Mouse (Mus musculus): ENCODE measurements around the gene Krt15. TPM values are rescaled to one million over a fixed set of nuclear protein-coding genes. Genes with fewer than 3 reads are reported as not detected.

Krt15 gene
- polyA plus RNA-seq (2012; rRNA removed) = 0.26 and 0.36 TPM in 2 replicates

GRCm38 (mm10) chr11:100135731-100136130, at the start of gene Krt15:
TSS of gene Krt15 (minus strand) at chr11:100135928.
- DNase-seq (ENCODE audit: low read depth, low spot score) = no peak
- 57% methylated on average over 7 of the region's 7 CpGs for WGBS

- 73% methylated on average over 7 of the region's 7 CpGs for WGBS
- no peak for DNase-seq (ENCODE audit: low read depth, low spot score)
These were observed 46.0 kb upstream of the Krt15 start for GRCm38 (mm10) chr11:100181725-100182124.

GRCm38 (mm10) chr11:100179260-100179659, 43.5 kb upstream of the Krt15 start:
- no peak for DNase-seq (ENCODE audit: low read depth, low spot score)
- WGBS = 45% methylated on average over 3 of the region's 3 CpGs

GRCm38 (mm10) chr11:100178307-100178706, 42.6 kb upstream of the Krt15 start:
- WGBS = 78% methylated on average over 5 of the region's 5 CpGs
- DNase-seq (ENCODE audit: low read depth, low spot score) = no peak

GRCm38 (mm10) chr11:100176791-100177190, 41.1 kb upstream of the Krt15 start:
- DNase-seq (ENCODE audit: low read depth, low spot score) = no peak
- 30% methylated on average over 9 of the region's 9 CpGs for WGBS

- no peak for DNase-seq (ENCODE audit: low read depth, low spot score)
- 10% methylated on average over 14 of the region's 14 CpGs for WGBS
These were observed 33.3 kb upstream of the Krt15 start for GRCm38 (mm10) chr11:100168765-100169762.

- 25% methylated on average over 8 of the region's 8 CpGs for WGBS
- DNase-seq (ENCODE audit: low read depth, low spot score) = no peak
These were observed 32.3 kb upstream of the Krt15 start for GRCm38 (mm10) chr11:100168071-100168470.

- WGBS = 24% methylated on average over 7 of the region's 7 CpGs
- no peak for DNase-seq (ENCODE audit: low read depth, low spot score)
These were observed 28.7 kb upstream of the Krt15 start for GRCm38 (mm10) chr11:100164392-100164791.

- WGBS = 26% methylated on average over 6 of the region's 6 CpGs
- DNase-seq (ENCODE audit: low read depth, low spot score) = no peak
These were observed 22.3 kb upstream of the Krt15 start for GRCm38 (mm10) chr11:100157908-100158477.

GRCm38 (mm10) chr11:100157331-100157730, 21.6 kb upstream of the Krt15 start:
- WGBS = 24% methylated on average over 3 of the region's 3 CpGs
- no peak for DNase-seq (ENCODE audit: low read depth, low spot score)

GRCm38 (mm10) chr11:100155497-100156255, 19.9 kb upstream of the Krt15 start:
- DNase-seq (ENCODE audit: low read depth, low spot score) = no peak
- WGBS = 15% methylated on average over 8 of the region's 8 CpGs

GRCm38 (mm10) chr11:100148615-100149330, 13.0 kb upstream of the Krt15 start, which contains the start of gene Krt19:
TSS of gene Krt19 (minus strand) at chr11:100148665.
- WGBS = 32% methylated on average over 9 of the region's 9 CpGs
- no peak for DNase-seq (ENCODE audit: low read depth, low spot score)

GRCm38 (mm10) chr11:100147566-100148353, 12.0 kb upstream of the Krt15 start:
- DNase-seq (ENCODE audit: low read depth, low spot score) = no peak
- WGBS = 23% methylated on average over 5 of the region's 5 CpGs

- 1% methylated on average over 13 of the region's 13 CpGs for WGBS
- DNase-seq (ENCODE audit: low read depth, low spot score) = no peak
These were observed 10.3 kb upstream of the Krt15 start for GRCm38 (mm10) chr11:100145858-100146560.

GRCm38 (mm10) chr11:100145104-100145503, 9.4 kb upstream of the Krt15 start:
- 3% methylated on average over 20 of the region's 20 CpGs for WGBS
- DNase-seq (ENCODE audit: low read depth, low spot score) = no peak

GRCm38 (mm10) chr11:100140966-100141365, 5.2 kb upstream of the Krt15 start:
- WGBS = 30% methylated on average over 21 of the region's 21 CpGs
- DNase-seq (ENCODE audit: low read depth, low spot score) = no peak

- WGBS = 18% methylated on average over 2 of the region's 2 CpGs
- no peak for DNase-seq (ENCODE audit: low read depth, low spot score)
These were observed 3.7 kb upstream of the Krt15 start for GRCm38 (mm10) chr11:100139391-100139790.

- DNase-seq (ENCODE audit: low read depth, low spot score) = no peak
These were observed 3.1 kb upstream of the Krt15 start for GRCm38 (mm10) chr11:100138809-100139208.

More at GRCm38 (mm10) chr11:100138809-100139208, 3.1 kb upstream of the Krt15 start:
- 31% methylated on average over 7 of the region's 7 CpGs for WGBS

Measured in large intestine, adult 2 months (tissue).